Mouse (Mus musculus) kidney, adult 2 months (tissue): ENCODE data around the gene Ifrd2. TPM values are rescaled to one million over a fixed set of nuclear protein-coding genes. Genes with fewer than 3 reads are reported as not detected.
A peak's percentile ranks its signal among the peaks of the same experiment; 100 is the strongest.

Source experiments
- DNase-seq: peaks from one replicate; pipeline ENCODE4 v3.0.0; 2021
- H3K27ac ChIP-seq: fragments of 200-500 bp; 2 replicates; pipeline ENCODE4 v1.5.1; 2012; ENCODE audit warnings: low read depth, low read length, control low read depth, inconsistent platforms; ENCODE audit not compliant: insufficient read depth
- H3K27me3 ChIP-seq: fragments of 200-500 bp; replicated peaks from 2 replicates; pipeline ENCODE4 v1.6.1; 2012; ENCODE audit warnings: mild to moderate bottlenecking, moderate library complexity, low read length, inconsistent platforms; ENCODE audit not compliant: control insufficient read depth, insufficient read depth
- H3K36me3 ChIP-seq: fragments of 200-500 bp; 2 replicates; pipeline ENCODE4 v1.6.1; 2012; ENCODE audit warnings: mild to moderate bottlenecking, moderate library complexity, low read length, inconsistent platforms; ENCODE audit not compliant: control insufficient read depth, insufficient read depth
- H3K4me1 ChIP-seq: fragments of 200-500 bp; 2 replicates; pipeline ENCODE4 v1.6.1; 2011; ENCODE audit warnings: low read length; ENCODE audit not compliant: control insufficient read depth, insufficient read depth
- H3K4me3 ChIP-seq: fragments of 200-500 bp; 2 replicates; pipeline ENCODE4 v1.5.1; 2011; ENCODE audit warnings: mild to moderate bottlenecking, low read depth, low read length, control low read depth; ENCODE audit not compliant: insufficient read depth
- CTCF ChIP-seq: fragments of 200-500 bp; conservative IDR thresholded peaks from 2 replicates; pipeline ENCODE4 v1.5.1; 2011; ENCODE audit warnings: low read depth, mild to moderate bottlenecking, control low read depth, low read length, moderate library complexity, mixed read lengths; ENCODE audit not compliant: insufficient read depth, insufficient read length
- POLR2A ChIP-seq: fragments of 200-500 bp; IDR thresholded peaks from one replicate; pipeline ENCODE4 v1.6.1; 2011; ENCODE audit warnings: low read depth, low read length, control low read depth
- WGBS: fragments of 180-500 bp; shearing (Covaris S2); methylation state at CpG from one replicate; pipeline ENCODE4 v1.1.7; 2018; 5-methylcytosine and 5-hydroxymethylcytosine counted together
- polyA plus RNA-seq: library from polyadenylated mRNA; depleted of rRNA; stranded (reverse); fragments of >200 nt; gene quantifications from 2 replicates; pipeline ENCODE4 v1.2.3, GENCODE M21; 2012

Gene Ifrd2
- polyA plus RNA-seq, 1 experiment, result 50.5 TPM

DNA sequence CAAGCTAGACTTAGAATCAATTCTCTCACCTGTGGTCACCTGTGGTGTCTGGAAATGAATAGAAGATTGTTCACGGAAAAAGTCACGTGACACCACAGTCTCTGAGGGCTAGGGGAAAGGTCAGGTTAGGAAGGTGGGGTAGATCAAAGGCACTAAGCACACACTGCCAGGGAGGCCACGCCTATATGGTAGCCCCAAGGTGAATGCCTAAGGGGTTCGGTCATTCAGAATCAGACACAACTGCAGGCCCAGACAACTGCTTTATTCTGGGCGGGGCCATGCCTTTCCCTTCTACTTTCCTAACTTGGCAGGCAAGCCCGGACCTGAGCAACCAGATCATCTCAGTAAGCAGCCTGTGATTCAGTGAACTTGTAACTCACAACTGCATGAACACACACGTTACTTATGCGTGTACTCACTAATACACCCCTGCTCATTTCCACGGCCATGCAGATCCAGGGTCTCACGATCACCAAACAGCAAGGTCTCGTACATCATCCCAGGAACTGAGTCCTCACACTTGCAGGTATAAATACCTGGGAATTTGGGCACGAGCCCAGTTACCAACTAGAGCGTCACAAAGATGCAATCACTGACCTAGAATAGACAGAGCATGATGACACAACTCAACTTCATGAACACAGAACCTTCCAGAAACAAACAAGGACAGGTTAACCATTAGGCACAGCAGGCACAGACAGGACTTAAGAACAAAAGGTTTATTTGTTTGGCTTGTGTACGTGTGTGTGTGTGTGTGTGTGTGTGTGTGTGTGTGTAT lies 11.7 kb upstream of the Ifrd2 start:
- no peaks in the 10 kb centered on the region for H3K27me3 ChIP-seq
- TF ChIP-seq CTCF (no peak), POLR2A (no peak)
- WGBS, result 53% methylated on average over 14 of the region's 14 CpGs
- peaks cover 34% of the 10 kb centered on the region for H3K4me1 ChIP-seq
- DNase-seq, result peak; percentile 68
- H3K36me3 ChIP-seq, result no peaks in the 10 kb centered on the region; the same call in 1 of the 2 replicates
- no peak overlapping the region for H3K4me3 ChIP-seq
- H3K27ac ChIP-seq, result peak overlapping the region; percentile 74

DNA sequence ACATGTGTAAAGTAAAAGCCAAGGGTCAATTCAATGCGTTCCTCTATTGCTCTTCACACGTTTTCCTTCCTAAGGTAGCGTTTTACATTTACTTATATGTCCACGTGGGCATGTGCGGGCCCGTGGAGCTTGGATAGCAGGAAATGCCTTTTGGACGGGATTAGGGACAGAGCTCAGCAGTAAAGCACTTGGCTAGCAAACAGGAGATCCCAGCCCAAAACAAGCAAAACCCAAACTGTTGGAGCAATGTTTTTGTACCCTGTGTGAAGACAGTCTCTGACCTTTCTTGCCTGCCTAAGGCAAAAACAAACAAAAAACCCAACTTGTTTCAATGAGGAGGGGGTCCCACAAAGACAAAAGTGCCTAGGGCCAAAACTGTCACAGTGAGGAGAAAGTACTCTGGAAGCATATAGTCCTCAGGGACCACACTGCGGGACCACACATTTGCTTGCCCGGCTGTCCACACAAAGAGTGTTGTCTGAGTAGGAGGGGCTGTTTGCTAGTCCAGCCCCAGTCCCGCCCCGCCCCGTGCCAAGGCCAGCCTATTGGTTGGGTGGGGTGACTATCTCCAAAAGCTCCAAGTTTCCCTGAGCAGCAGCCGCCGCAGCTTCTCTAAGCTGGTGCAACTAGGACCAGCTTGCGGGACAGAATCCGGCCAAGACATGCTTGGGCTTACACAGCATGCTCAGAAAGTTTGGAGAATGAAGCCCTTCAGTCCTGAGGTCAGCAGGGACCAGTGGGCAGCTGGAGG lies 10.9 kb upstream of the Ifrd2 start, which contains the start of gene Hyal1:
Gene Hyal1 (plus strand): TSS at position 571 of the 751 bp plus-strand sequence.
- Histone ChIP-seq H3K27ac (peak within 1 kb of the TSS; percentile 74), H3K4me1 (peaks cover 30% of the 10 kb centered on the region), H3K4me3 (peak within 1 kb of the TSS; percentile 62), H3K27me3 (no peaks in the 10 kb centered on the region), H3K36me3 (no peaks in the 10 kb centered on the region; the same call in 1 of the 2 replicates)
- no peak for TF ChIP-seq POLR2A
- TF ChIP-seq CTCF, result no peak
- peak; percentile 92 for DNase-seq
- WGBS, result 14% methylated on average over 16 of the region's 16 CpGs

DNA sequence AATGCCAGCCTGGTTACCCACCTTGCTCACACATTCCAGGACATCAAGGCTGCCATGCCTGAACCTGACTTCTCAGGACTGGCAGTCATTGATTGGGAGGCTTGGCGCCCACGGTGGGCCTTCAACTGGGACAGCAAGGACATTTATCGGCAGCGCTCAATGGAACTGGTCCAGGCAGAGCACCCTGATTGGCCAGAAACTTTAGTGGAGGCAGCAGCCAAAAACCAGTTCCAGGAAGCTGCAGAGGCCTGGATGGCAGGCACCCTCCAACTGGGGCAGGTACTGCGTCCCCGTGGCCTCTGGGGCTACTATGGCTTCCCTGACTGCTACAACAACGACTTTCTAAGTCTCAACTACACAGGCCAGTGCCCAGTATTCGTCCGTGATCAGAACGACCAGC lies 9.6 kb upstream of the Ifrd2 start:
- TF ChIP-seq CTCF (no peak), POLR2A (no peak)
- H3K4me3 ChIP-seq, result no peak overlapping the region
- no peak for DNase-seq

DNA sequence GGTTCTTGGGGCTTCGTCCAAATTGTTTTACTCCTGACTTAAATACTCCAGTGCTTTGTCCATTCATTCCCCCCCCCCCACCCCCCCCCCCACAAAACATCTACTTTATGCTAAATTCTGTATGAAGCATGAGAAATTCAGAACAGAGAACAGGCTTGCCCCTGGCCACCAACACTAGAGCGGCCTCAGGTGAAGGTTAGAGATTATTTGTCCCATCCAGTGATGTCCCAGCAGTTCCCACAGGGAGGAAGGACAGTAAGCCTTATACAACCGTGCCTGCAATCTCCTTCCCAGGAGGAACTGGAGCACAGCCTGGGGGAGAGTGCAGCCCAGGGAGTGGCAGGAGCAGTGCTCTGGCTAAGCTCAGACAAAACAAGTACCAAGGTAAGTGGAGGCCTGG lies 8.9 kb upstream of the Ifrd2 start, which contains the start of gene Naa80:
Gene Naa80 (plus strand): TSS at position 301 of the 400 bp plus-strand sequence.
- Histone ChIP-seq H3K27me3 (no peaks in the 10 kb centered on the region), H3K4me3 (no peak within 1 kb of the TSS), H3K4me1 (peaks cover 35% of the 10 kb centered on the region), H3K36me3 (no peaks in the 10 kb centered on the region), H3K27ac (no peak within 1 kb of the TSS)
- no peak for TF ChIP-seq POLR2A
- TF ChIP-seq CTCF, result no peak
- no peak for DNase-seq
- WGBS, result 82% methylated on average over 3 of the region's 3 CpGs

More for the DNA sequence above, 9.6 kb upstream of the Ifrd2 start:
- 85% methylated on average over 10 of the region's 10 CpGs for WGBS
- Histone ChIP-seq H3K27ac (no peak overlapping the region), H3K36me3 (no peaks in the 10 kb centered on the region; the same call in 1 of the 2 replicates), H3K27me3 (no peaks in the 10 kb centered on the region), H3K4me1 (peaks cover 35% of the 10 kb centered on the region)

DNA sequence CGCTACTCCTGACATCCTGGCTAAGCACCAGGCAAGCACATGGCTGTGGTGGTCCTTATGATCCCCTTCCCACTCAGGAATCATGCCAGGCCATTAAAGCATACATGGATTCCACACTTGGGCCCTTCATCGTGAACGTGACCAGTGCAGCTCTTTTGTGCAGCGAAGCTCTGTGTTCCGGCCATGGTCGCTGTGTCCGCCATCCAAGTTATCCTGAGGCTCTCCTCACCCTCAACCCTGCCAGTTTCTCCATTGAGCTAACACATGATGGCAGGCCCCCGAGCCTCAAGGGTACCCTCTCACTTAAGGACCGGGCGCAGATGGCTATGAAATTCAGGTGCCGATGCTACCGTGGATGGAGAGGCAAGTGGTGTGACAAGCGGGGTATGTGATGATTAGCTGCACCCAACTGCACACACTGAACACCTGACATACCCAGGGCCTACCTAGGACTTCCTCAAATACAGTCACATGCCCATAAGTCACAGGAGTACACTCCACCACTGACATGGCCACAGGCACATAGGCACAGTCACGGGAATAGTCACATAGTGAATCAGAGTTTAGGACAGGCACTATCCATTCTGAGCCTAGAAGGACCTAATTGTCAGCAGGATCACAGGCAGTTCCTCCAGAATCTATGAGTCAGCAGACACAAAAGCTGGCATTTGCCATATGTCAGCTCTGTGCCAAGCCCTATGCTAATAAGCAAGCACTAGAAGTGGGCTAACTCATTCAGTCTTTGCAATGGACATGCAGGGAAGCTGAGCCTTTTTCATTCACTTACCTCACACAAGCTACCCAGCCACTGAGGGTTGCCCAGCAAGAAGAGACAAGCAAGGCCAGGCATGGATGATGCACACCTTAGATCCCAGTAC lies 8.2 kb upstream of the Ifrd2 start:
- H3K4me3 ChIP-seq, result no peak overlapping the region
- no peak for DNase-seq
- no peak for TF ChIP-seq CTCF
- no peak for TF ChIP-seq POLR2A

DNA sequence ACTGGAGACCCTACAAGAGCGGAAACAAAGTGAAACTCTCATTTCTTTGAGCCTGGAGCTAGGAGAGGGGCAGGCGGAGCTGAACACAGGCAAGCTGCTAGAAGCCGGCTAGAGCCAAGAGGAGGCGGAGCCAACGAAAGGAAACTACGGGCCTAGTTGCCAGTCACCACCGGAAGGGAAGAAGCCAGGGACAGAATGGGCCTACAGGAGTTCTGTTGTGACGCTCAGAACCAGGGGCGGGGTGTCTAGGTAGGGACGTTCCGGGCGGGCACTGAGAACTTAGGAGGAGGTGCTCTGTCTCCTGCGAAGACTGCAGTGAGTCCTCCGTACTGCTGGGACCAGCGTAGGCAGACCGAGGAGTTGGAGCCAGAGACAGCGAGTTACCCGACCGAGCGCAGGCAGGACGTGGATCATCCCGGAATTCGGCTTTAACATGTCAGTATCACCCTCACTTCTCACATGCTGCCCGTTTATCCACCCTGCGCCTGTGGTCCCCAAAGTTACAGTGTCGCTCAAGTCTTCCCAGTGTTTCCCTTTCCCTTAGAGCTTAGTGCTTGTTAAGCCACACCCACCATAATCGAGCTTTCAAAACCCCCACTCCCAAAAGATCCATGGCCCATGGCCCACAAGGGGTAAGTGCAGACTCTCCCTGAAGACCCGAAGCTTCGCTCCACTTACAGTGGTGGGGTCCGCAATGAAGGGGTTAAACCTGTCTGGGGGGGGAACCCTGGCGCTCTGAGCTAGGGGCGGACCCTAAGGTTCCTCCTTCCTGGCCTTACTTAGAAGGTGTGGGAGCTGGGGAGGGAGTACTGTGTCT lies 6.7 kb upstream of the Ifrd2 start, which contains the start of gene Hyal3:
Gene Hyal3 (plus strand): TSS at position 318 of the 817 bp plus-strand sequence.
- Histone ChIP-seq H3K4me1 (peaks cover 35% of the 10 kb centered on the region), H3K4me3 (peak within 1 kb of the TSS; percentile 91), H3K27me3 (no peaks in the 10 kb centered on the region), H3K27ac (peak within 1 kb of the TSS; percentile 98), H3K36me3 (no peaks in the 10 kb centered on the region)
- peak; percentile 98 for DNase-seq
- under 1% methylated on average over 32 of the region's 32 CpGs for whole genome bisulfite sequencing
- no peak for TF ChIP-seq CTCF
- peak; percentile 89 for TF ChIP-seq POLR2A

More for the DNA sequence above, 8.2 kb upstream of the Ifrd2 start:
- Histone ChIP-seq H3K4me1 (peaks cover 35% of the 10 kb centered on the region), H3K36me3 (no peaks in the 10 kb centered on the region), H3K27ac (no peak overlapping the region), H3K27me3 (no peaks in the 10 kb centered on the region)
- WGBS, result 95% methylated on average over 14 of the region's 14 CpGs
